Mouse (Mus musculus) forebrain, postnatal 0 days (tissue): ENCODE measurements around the gene Haspin. TPM values are rescaled to one million over a fixed set of nuclear protein-coding genes. Genes with fewer than 3 reads are reported as not detected.

Experiments
- ATAC-seq: fragments of 200-750 bp; cut with Nextera tagmentation; 2 replicates; pipeline ENCODE4 v1.8.0; 2017; ENCODE audit warnings: mild to moderate bottlenecking, moderate library complexity
- DNase-seq: peaks from one replicate; pipeline ENCODE4 v3.0.0-alpha.2; 2015
- H3K27ac ChIP-seq: fragments of 300-500 bp; sonication (generic); 2 replicates; pipeline ENCODE4 v1.5.1; 2014; ENCODE audit warnings: low read depth, mild to moderate bottlenecking, antibody characterized with exemption, low read length, moderate library complexity, mixed read lengths
- H3K27me3 ChIP-seq: fragments of 300-500 bp; sonication (generic); 2 replicates; pipeline ENCODE4 v1.6.1; 2014; ENCODE audit warnings: mild to moderate bottlenecking, low read length, mixed read lengths; ENCODE audit not compliant: insufficient read depth
- H3K36me3 ChIP-seq: fragments of 300-500 bp; sonication (generic); 2 replicates; pipeline ENCODE4 v1.6.1; 2014; ENCODE audit warnings: mild to moderate bottlenecking, moderate library complexity; ENCODE audit not compliant: insufficient read depth
- H3K4me1 ChIP-seq: fragments of 300-500 bp; sonication (generic); 2 replicates; pipeline ENCODE4 v1.6.1; 2014; ENCODE audit warnings: antibody characterized with exemption; ENCODE audit not compliant: insufficient read depth
- H3K4me2 ChIP-seq: fragments of 300-500 bp; sonication (generic); 2 replicates; pipeline ENCODE4 v1.6.1; 2014; ENCODE audit warnings: low read depth, mild to moderate bottlenecking, moderate library complexity
- H3K4me3 ChIP-seq: fragments of 300-500 bp; sonication (generic); 2 replicates; pipeline ENCODE4 v1.5.1; 2014; ENCODE audit warnings: low read depth, low read length, mixed read lengths
- H3K9ac ChIP-seq: fragments of 300-500 bp; sonication (generic); 2 replicates; pipeline ENCODE4 v1.6.1; 2014; ENCODE audit warnings: mild to moderate bottlenecking
- H3K9me3 ChIP-seq: fragments of 300-500 bp; sonication (generic); 2 replicates; pipeline ENCODE4 v1.6.1; 2016; ENCODE audit warnings: low read length
- CTCF ChIP-seq: sonication (generic); IDR thresholded peaks from 2 replicates; pipeline ENCODE4 v1.5.1; 2016; ENCODE audit warnings: antibody characterized with exemption, control low read depth, low read depth
- whole genome bisulfite sequencing: fragments of 180-500 bp; shearing (Covaris S2); extraction: QIAGEN DNeasy Blood & Tissue Kit; methylation state at CpG from one replicate; pipeline ENCODE4 v1.1.7; 2014; 5-methylcytosine and 5-hydroxymethylcytosine counted together
- polyA plus RNA-seq: library from polyadenylated mRNA; unstranded; fragments of >200 nt; fragmentation: Nextera tagmentation; extraction: Ambion mirVana; gene quantifications from 2 replicates; pipeline ENCODE4 v1.2.1, GENCODE M21; 2015
- total RNA-seq: library from RNA; depleted of rRNA; stranded (reverse); fragments of >200 nt; gene quantifications from 2 replicates; pipeline ENCODE4 v1.2.3, GENCODE M21; 2014

Gene Haspin
- total and polyA plus RNA-seq, 2 experiments from 2014 or later, result 2.0 to 2.4 TPM

DNA sequence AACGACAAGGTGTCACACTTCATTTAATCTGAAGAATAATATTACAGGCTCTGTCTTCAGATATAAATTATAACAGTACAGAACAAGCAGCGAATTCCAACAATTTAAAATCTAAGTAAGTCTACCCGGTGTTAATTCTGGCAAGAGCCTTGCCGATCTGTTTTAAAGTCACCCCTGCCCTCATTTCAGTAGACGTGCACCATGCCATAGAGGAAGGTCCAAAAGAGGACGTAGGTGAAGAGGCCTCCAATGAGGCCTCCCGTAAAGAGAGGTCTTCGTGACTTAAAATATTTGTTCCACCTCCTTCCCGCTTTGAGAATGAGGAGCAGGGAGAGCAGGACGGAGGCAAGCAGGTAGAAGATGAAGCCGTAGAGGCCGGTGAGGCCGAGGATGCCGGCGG is 38.1 kb upstream of the Haspin start:
- ATAC-seq (no peak), DNase-seq (peak; percentile 15)
- H3K4me1 ChIP-seq, result peaks cover 20% of the 10 kb centered on the region
- H3K9ac ChIP-seq, result peak overlapping the region; percentile 71
- H3K36me3 ChIP-seq, result peaks cover 23% of the 10 kb centered on the region
- TF ChIP-seq CTCF, result no peak
- H3K4me2 ChIP-seq, result peak overlapping the region; percentile 62
- H3K27ac ChIP-seq, result peak overlapping the region; percentile 84
- under 1% methylated on average over 15 of the region's 15 CpGs for WGBS
- peak overlapping the region; percentile 95 for H3K4me3 ChIP-seq
- H3K27me3 ChIP-seq, result no peaks in the 10 kb centered on the region
- H3K9me3 ChIP-seq, result no peaks in the 10 kb centered on the region

DNA sequence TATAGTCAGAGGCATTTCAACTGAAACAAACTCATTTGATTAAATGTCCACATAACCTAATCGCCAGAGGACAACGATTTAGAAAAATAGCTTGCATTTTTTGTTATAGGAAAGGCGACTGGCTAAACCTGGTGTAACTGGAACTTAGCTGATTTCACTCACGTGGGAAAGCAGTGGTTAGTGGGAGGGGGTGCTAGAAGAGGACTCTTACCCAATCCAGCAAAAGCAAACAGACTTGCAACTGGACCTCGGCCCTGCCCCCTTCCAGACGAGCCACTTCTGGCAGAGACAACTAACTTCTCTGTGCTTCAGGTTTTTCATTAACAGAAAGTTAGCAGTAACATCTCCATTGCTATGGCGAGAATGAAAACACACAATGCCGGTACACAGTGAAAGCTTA is 37.5 kb upstream of the Haspin start:
- H3K4me1 ChIP-seq, result peaks cover 20% of the 10 kb centered on the region
- no peak overlapping the region for H3K27ac ChIP-seq
- no peak for TF ChIP-seq CTCF
- 52% methylated on average over 8 of the region's 8 CpGs for WGBS
- H3K9me3 ChIP-seq, result no peaks in the 10 kb centered on the region
- H3K9ac ChIP-seq, result peak overlapping the region; percentile 71; the same call in 1 of the 2 replicates
- peak overlapping the region; percentile 95 for H3K4me3 ChIP-seq
- peaks cover 24% of the 10 kb centered on the region for H3K36me3 ChIP-seq
- DNase-seq (no peak), ATAC-seq (no peak)
- H3K27me3 ChIP-seq, result no peaks in the 10 kb centered on the region
- peak overlapping the region; percentile 62 for H3K4me2 ChIP-seq

DNA sequence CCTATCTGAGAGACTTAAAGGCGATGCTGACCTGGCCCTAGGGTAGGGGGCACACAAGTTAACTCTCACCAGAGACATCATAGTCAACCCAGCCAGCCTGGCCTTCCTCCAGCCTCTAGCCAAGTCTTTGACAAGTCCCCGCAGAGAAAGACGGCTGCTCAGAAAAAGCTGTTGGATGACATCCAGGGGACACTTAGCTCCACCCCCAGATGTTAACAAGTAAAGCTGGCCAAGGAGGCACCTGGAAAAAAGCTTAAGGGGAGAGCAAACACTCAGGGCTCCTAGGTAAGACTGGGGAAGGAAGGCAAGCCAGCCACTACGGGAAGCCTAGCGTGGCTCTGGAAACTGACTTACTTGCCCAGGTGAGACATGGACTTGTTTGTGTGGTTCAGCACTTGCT is 34.1 kb upstream of the Haspin start:
- Histone ChIP-seq H3K4me1 (peaks cover 10% of the 10 kb centered on the region), H3K27me3 (no peaks in the 10 kb centered on the region), H3K4me2 (no peak overlapping the region), H3K36me3 (peaks cover 24% of the 10 kb centered on the region), H3K4me3 (no peak overlapping the region), H3K27ac (no peak overlapping the region), H3K9ac (no peak overlapping the region), H3K9me3 (no peaks in the 10 kb centered on the region)
- TF ChIP-seq CTCF, result no peak
- DNase-seq, result no peak
- no peak for ATAC-seq
- WGBS, result 56% methylated on average over 5 of the region's 5 CpGs

DNA sequence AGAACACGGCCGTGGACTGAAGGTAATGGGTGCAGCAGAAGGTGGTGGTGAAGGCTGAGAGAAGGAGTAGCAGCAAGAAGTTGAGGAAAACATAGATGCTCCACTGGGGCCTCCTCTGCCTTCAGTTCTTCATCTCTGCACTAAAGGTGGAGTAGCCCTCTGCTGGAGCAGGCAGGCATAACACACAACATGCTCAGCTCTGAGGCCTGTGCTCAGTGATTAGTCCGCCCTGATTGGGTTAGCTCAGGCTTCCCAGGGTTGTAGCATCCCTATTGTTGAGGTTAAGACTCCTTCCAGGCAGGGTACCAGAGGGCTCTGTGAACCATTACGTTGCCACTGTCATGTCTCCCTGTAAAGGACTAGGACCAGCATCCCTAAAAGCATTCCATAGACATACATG is 31.1 kb upstream of the Haspin start:
- WGBS, result 47% methylated on average over 4 of the region's 4 CpGs
- Histone ChIP-seq H3K27ac (no peak overlapping the region), H3K4me3 (no peak overlapping the region), H3K9me3 (no peaks in the 10 kb centered on the region), H3K4me1 (no peaks in the 10 kb centered on the region), H3K9ac (no peak overlapping the region), H3K4me2 (no peak overlapping the region), H3K27me3 (no peaks in the 10 kb centered on the region), H3K36me3 (peaks cover 17% of the 10 kb centered on the region; the same call in 1 of the 2 replicates)
- TF ChIP-seq CTCF, result peak; percentile 77
- DNase-seq (peak; percentile 49), ATAC-seq (peak; percentile 80)

DNA sequence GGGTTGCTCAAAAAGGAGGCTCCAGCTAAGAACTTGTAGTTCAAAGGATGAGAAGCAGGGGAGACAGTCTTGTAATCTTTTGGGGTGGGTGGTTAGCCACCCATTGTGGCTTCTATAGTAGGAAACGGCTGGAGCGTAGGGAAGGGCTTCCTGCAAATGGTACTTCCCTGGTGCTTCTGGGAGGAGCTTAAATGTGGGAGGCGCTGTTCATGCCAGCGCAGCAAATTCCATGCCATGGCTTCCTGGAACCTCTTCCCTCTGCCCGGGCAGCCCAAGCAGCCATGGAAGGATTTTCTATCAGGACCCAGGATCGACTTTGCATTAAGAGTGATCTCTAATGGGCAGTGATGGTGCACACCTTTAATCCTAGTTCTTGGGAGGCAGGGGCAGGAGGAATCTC is 30.5 kb upstream of the Haspin start:
- no peak overlapping the region for H3K4me3 ChIP-seq
- H3K27me3 ChIP-seq, result no peaks in the 10 kb centered on the region
- 86% methylated on average over 6 of the region's 6 CpGs for WGBS
- no peak for TF ChIP-seq CTCF
- H3K9ac ChIP-seq, result no peak overlapping the region
- ATAC-seq (no peak), DNase-seq (no peak)
- peaks cover 11% of the 10 kb centered on the region; the same call in 1 of the 2 replicates for H3K36me3 ChIP-seq
- H3K9me3 ChIP-seq, result no peaks in the 10 kb centered on the region
- H3K27ac ChIP-seq, result no peak overlapping the region
- H3K4me2 ChIP-seq, result no peak overlapping the region
- no peaks in the 10 kb centered on the region for H3K4me1 ChIP-seq

DNA sequence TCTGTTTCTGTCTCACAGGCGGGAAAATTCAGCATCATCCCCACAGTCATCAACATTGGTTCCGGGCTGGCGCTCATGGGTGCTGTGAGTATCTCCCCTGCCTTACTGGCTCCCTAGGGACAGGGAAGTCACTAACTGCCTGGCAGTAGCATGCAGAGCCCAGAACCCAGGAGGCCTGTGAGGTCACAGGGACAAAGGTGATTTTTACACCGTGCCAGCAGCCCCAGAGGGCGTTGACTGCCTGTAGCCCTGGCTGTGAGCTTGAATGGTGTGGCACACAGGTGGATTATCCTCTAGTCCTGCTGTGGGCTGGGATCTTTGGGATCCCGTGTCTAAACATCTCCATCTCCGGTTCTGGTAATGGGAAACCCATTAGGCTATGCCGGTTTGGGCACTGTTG is 30.0 kb upstream of the Haspin start:
- Histone ChIP-seq H3K9ac (no peak overlapping the region), H3K4me3 (no peak overlapping the region), H3K36me3 (peaks cover 9% of the 10 kb centered on the region; the same call in 1 of the 2 replicates), H3K27me3 (no peaks in the 10 kb centered on the region), H3K4me1 (no peaks in the 10 kb centered on the region), H3K4me2 (no peak overlapping the region), H3K27ac (no peak overlapping the region), H3K9me3 (no peaks in the 10 kb centered on the region)
- 82% methylated on average over 8 of the region's 8 CpGs for WGBS
- no peak for ATAC-seq
- no peak for DNase-seq
- TF ChIP-seq CTCF, result no peak

DNA sequence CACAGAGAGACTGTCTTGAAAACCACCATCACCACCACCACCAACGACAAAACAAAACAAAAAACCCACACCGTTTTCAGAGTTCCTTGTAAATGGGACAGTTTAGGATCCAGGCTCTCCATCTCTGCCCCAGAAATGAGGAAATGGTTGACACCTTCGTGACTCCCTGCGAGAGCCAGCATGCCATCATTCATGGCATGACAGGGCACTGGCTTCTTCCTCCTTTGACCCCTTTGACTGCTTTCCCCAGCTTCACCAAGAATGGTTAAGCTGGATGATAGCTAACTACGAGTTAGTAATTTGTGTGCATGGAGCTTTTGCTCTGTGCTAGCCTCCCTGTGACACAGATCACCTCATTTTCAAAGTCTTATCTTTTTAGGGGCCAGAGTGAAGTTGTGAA is 24.2 kb upstream of the Haspin start:
- no peak overlapping the region for H3K4me3 ChIP-seq
- DNase-seq (no peak), ATAC-seq (no peak)
- no peaks in the 10 kb centered on the region for H3K36me3 ChIP-seq
- no peak for TF ChIP-seq CTCF
- no peaks in the 10 kb centered on the region for H3K4me1 ChIP-seq
- WGBS, result 83% methylated on average over 5 of the region's 5 CpGs
- H3K27ac ChIP-seq, result no peak overlapping the region
- H3K4me2 ChIP-seq, result no peak overlapping the region
- no peaks in the 10 kb centered on the region; the same call in 1 of the 2 replicates for H3K27me3 ChIP-seq
- no peaks in the 10 kb centered on the region for H3K9me3 ChIP-seq
- H3K9ac ChIP-seq, result no peak overlapping the region
